Mouse (Mus musculus) lung, postnatal 0 days (tissue): Measurements from ENCODE around the gene Rpl9-ps1. TPM values are rescaled to one million over a fixed set of nuclear protein-coding genes. Genes with fewer than 3 reads are reported as not detected.
A peak's percentile ranks its signal among the peaks of the same experiment; 100 is the strongest.

Experiments
- ATAC-seq: fragments of 200-750 bp; cut with Nextera tagmentation; 2 replicates; pipeline ENCODE4 v1.8.0; 2017; ENCODE audit warnings: moderate library complexity
- DNase-seq: peaks from one replicate; pipeline ENCODE4 v3.0.0-alpha.2; 2016; ENCODE audit warnings: low spot score
- H3K27ac ChIP-seq: fragments of 300-500 bp; sonication (generic); 2 replicates; pipeline ENCODE4 v1.5.1; 2014; ENCODE audit warnings: antibody characterized with exemption, mild to moderate bottlenecking, low read length, mixed read lengths
- H3K27me3 ChIP-seq: fragments of 300-500 bp; sonication (generic); replicated peaks from 2 replicates; pipeline ENCODE4 v1.6.1; 2014; ENCODE audit warnings: low read length, mixed read lengths; ENCODE audit not compliant: insufficient read depth
- H3K36me3 ChIP-seq: fragments of 300-500 bp; sonication (generic); 2 replicates; pipeline ENCODE4 v1.6.1; 2014; ENCODE audit warnings: low read length, mixed read lengths; ENCODE audit not compliant: insufficient read depth
- H3K4me1 ChIP-seq: fragments of 300-500 bp; sonication (generic); 2 replicates; pipeline ENCODE4 v1.6.1; 2014; ENCODE audit warnings: antibody characterized with exemption, low read depth, low read length, mixed read lengths; ENCODE audit not compliant: insufficient read depth
- H3K4me2 ChIP-seq: fragments of 300-500 bp; sonication (generic); replicated peaks from 2 replicates; pipeline ENCODE4 v1.6.1; 2014; ENCODE audit warnings: low read depth, mild to moderate bottlenecking, low read length, moderate library complexity, mixed read lengths
- H3K4me3 ChIP-seq: fragments of 300-500 bp; sonication (generic); 2 replicates; pipeline ENCODE4 v1.5.1; 2014; ENCODE audit warnings: low read depth, low read length
- H3K9ac ChIP-seq: fragments of 300-500 bp; sonication (generic); replicated peaks from 2 replicates; pipeline ENCODE4 v1.6.1; 2014; ENCODE audit warnings: low read depth, mild to moderate bottlenecking
- H3K9me3 ChIP-seq: fragments of 300-500 bp; sonication (generic); 2 replicates; pipeline ENCODE4 v1.6.1; 2016; ENCODE audit warnings: low read length, mixed read lengths
- CTCF ChIP-seq: IDR thresholded peaks from 2 replicates; pipeline ENCODE4 v1.5.1; 2016; ENCODE audit warnings: antibody characterized with exemption, mild to moderate bottlenecking
- EP300 ChIP-seq: IDR thresholded peaks from 2 replicates; pipeline ENCODE4 v1.6.1; 2016; ENCODE audit warnings: antibody characterized with exemption, mild to moderate bottlenecking, control low read depth
- WGBS: fragments of 180-500 bp; shearing (Covaris S2); extraction: QIAGEN DNeasy Blood & Tissue Kit; methylation state at CpG from one replicate; pipeline ENCODE4 v1.1.7; 2014; 5-methylcytosine and 5-hydroxymethylcytosine counted together
- polyA plus RNA-seq: library from polyadenylated mRNA; unstranded; fragments of >200 nt; fragmentation: Nextera tagmentation; extraction: Ambion mirVana; gene quantifications from 2 replicates; pipeline ENCODE4 v1.2.1, GENCODE M21; 2015

Rpl9-ps1 gene
- polyA plus RNA-seq, 1 experiment from 2014 or later = not detected

DNA sequence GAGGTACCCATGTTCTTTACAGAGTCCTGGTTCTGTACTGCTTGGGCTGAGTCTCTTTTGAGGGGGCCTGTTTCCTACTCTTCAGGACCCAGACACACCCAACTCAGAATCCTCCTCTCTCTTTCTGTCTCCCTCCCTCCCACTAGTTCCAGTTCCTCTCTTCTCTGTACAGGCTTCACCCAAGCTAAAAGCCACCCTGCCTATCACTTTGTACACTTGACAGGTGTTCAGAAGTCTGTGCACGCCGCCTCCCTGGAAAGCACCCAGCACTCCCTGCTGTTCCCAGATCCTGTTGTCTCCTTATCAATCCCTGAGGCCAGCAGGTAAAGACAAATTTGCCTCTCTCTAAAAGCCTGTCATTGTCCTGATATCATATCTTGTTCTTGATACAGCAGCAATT is 34.5 kb downstream of the Rpl9-ps1 start:
- Histone ChIP-seq H3K36me3 (no peaks in the 10 kb centered on the region), H3K9me3 (no peaks in the 10 kb centered on the region), H3K4me2 (no peak overlapping the region), H3K27ac (no peak overlapping the region), H3K9ac (no peak overlapping the region), H3K27me3 (no peaks in the 10 kb centered on the region), H3K4me1 (no peaks in the 10 kb centered on the region), H3K4me3 (no peak overlapping the region)
- no peak for TF ChIP-seq CTCF
- TF ChIP-seq EP300 = no peak
- DNase-seq (no peak), ATAC-seq (no peak)
- WGBS = 57% methylated on average over 2 of the region's 2 CpGs

DNA sequence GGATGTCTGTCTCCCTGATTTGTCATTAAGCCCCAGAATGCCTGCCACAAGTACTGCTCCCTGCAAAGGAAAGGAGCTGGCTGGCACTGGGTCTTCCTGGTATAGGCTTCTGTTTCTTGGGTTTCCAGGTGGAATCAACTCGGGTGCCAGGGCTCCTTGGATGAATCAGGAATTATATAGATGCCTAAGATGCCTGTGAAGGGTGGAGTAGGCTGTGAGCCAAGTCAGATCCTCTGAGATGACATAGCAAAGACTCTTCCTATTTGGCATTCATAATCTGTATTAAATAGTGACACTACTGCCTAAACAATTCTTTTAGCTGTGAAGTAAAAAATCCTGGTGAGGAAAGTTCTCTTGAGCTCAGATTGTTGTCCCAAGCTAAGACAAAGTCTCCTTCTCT is 39.0 kb downstream of the Rpl9-ps1 start:
- DNase-seq (no peak), ATAC-seq (no peak)
- Histone ChIP-seq H3K4me1 (no peaks in the 10 kb centered on the region), H3K9ac (no peak overlapping the region), H3K36me3 (no peaks in the 10 kb centered on the region), H3K27ac (no peak overlapping the region), H3K27me3 (no peaks in the 10 kb centered on the region), H3K4me2 (no peak overlapping the region), H3K9me3 (no peaks in the 10 kb centered on the region), H3K4me3 (no peak overlapping the region)
- TF ChIP-seq CTCF = no peak
- no peak for TF ChIP-seq EP300
- 21% methylated on average over 1 of the region's 1 CpGs for WGBS

DNA sequence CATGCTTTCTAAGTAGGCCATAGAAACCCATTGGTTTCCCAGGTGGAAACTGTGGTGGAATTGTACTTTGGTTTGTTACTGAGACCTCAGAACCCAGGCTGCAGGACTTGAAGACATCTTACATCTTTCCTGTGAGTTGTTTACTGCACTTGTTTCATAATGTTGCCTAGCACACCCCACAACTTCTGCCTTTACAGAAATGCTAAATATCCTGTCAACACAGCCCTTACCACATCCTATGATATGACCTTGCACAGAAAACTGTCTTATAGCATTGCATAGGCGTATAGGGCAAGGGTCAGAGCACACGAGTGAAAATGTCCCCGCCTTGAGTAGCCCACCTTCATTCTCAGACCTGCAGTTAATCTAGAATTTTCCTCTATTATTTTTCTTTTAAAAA is 39.9 kb downstream of the Rpl9-ps1 start:
- WGBS = 87% methylated on average over 3 of the region's 3 CpGs
- H3K9me3 ChIP-seq = no peaks in the 10 kb centered on the region
- no peaks in the 10 kb centered on the region for H3K4me1 ChIP-seq
- no peak for DNase-seq
- no peaks in the 10 kb centered on the region for H3K27me3 ChIP-seq
- H3K4me2 ChIP-seq = no peak overlapping the region
- TF ChIP-seq CTCF = no peak
- TF ChIP-seq EP300 = peak; percentile 27; the same call in 1 of the 2 replicates
- no peak overlapping the region for H3K27ac ChIP-seq
- H3K4me3 ChIP-seq = no peak overlapping the region
- ATAC-seq = no peak
- H3K36me3 ChIP-seq = no peaks in the 10 kb centered on the region
- H3K9ac ChIP-seq = no peak overlapping the region

DNA sequence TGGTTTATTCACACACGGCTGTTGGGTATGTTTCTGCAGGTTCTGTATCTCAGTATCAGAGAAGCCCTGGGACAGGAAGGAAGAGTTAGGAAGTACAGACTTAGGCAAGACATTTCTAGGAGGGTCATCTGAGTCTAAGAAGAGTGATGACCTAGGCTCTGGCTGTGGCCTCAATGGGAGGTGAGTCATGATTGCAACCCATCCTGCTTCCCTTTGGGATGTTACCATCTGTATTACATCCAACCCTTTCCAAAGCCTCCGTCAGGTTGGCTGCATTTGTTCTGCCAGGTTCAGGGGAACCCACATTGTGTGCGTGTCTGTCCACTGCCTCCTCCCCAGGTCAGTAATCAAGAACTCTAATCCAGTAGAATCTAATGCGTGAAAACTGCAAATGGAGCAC is 40.7 kb downstream of the Rpl9-ps1 start:
- Histone ChIP-seq H3K27ac (no peak overlapping the region), H3K9me3 (no peaks in the 10 kb centered on the region), H3K4me2 (no peak overlapping the region), H3K4me1 (no peaks in the 10 kb centered on the region), H3K9ac (no peak overlapping the region), H3K4me3 (no peak overlapping the region), H3K27me3 (no peaks in the 10 kb centered on the region), H3K36me3 (no peaks in the 10 kb centered on the region)
- TF ChIP-seq CTCF (no peak), EP300 (no peak)
- ATAC-seq = no peak; the same call in 1 of the 2 replicates
- WGBS = 80% methylated on average over 4 of the region's 4 CpGs
- no peak for DNase-seq

DNA sequence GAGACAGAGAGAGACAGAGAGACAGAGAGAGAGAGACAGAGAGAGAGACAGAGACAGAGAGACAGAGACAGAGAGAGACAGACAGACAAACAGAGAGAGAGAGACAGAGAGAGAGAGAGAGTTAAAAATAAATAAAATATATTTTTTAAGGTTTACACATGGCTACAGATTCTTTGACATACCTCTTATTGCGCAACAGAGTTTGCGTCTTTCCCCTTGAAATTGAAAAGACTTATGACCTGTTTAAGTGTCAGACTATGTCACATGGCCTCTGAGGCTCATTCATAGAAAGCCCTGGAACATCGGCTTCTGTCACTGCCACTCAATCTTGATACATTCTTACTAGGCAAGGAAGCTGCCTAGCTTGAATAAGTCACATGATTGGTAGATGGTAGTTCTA is 42.0 kb downstream of the Rpl9-ps1 start:
- DNase-seq (no peak), ATAC-seq (no peak)
- no peaks in the 10 kb centered on the region for H3K9me3 ChIP-seq
- TF ChIP-seq CTCF = no peak
- TF ChIP-seq EP300 = no peak
- no peaks in the 10 kb centered on the region for H3K27me3 ChIP-seq
- no peak overlapping the region for H3K27ac ChIP-seq
- H3K36me3 ChIP-seq = no peaks in the 10 kb centered on the region
- 72% methylated on average over 3 of the region's 3 CpGs for WGBS
- H3K4me2 ChIP-seq = no peak overlapping the region
- H3K4me3 ChIP-seq = no peak overlapping the region
- H3K4me1 ChIP-seq = no peaks in the 10 kb centered on the region
- no peak overlapping the region for H3K9ac ChIP-seq

DNA sequence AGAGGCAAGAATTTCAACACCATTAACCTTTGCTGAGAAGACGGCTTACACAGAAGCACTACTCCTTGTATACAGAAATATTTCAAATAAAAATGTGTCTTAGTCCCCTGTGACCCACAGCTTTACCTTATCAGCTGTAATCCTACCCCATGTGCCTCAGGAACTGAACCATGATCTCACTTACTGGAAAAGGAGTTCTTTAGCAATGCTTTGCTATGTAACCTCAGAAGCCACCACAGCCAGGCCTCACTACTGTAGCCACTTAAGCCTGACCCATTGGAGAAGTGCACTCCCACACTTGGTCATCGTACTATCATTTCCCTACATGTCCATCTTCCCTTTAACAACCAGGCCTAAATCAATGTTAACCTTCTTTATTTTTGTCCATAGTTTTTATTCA is 44.8 kb downstream of the Rpl9-ps1 start:
- no peak overlapping the region for H3K4me2 ChIP-seq
- DNase-seq = no peak
- no peak overlapping the region for H3K9ac ChIP-seq
- 58% methylated on average over 2 of the region's 2 CpGs for WGBS
- H3K4me1 ChIP-seq = no peaks in the 10 kb centered on the region
- H3K27me3 ChIP-seq = no peaks in the 10 kb centered on the region
- TF ChIP-seq EP300 (no peak), CTCF (no peak)
- no peak for ATAC-seq
- H3K36me3 ChIP-seq = no peaks in the 10 kb centered on the region
- no peak overlapping the region for H3K27ac ChIP-seq
- H3K9me3 ChIP-seq = no peaks in the 10 kb centered on the region
- H3K4me3 ChIP-seq = no peak overlapping the region

DNA sequence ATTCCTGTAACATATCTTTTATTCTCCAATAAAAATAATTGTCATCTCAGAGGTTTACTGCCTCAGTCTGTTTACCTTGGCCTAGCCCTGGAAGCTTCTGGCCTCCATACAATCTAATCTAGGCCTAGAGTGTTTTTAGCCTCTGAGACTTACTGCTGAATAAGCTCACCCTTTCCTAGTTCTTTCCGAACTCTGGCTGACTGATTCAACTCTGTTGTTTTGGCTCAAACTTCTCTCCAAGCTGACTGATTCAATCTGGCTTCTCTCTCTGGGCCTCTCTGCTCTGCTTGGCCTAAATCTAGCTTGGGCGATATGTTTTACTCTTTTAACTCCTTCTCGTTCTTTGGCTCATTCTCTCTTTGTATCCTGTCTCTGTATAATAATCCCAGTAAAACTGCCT is 46.4 kb downstream of the Rpl9-ps1 start:
- Histone ChIP-seq H3K9me3 (no peaks in the 10 kb centered on the region), H3K36me3 (no peaks in the 10 kb centered on the region), H3K27ac (no peak overlapping the region), H3K4me3 (no peak overlapping the region), H3K9ac (no peak overlapping the region), H3K27me3 (no peaks in the 10 kb centered on the region), H3K4me2 (no peak overlapping the region), H3K4me1 (no peaks in the 10 kb centered on the region)
- ATAC-seq (no peak), DNase-seq (no peak)
- TF ChIP-seq CTCF (no peak), EP300 (no peak)
- WGBS = 78% methylated on average over 3 of the region's 3 CpGs
